Mouse (Mus musculus): Measurements from ENCODE around the gene Col6a5. TPM values are rescaled to one million over a fixed set of nuclear protein-coding genes. Genes with fewer than 3 reads are reported as not detected.

Col6a5 gene
- polyA plus RNA-seq, 1 experiment from 2014 or later, result not detected

- no peaks in the 10 kb centered on the region for H3K27me3 ChIP-seq (ENCODE audit: insufficient read depth, poor library complexity, severe bottlenecking)
- WGBS, result 76% methylated on average over 4 of the region's 4 CpGs
- no peak for DNase-seq (ENCODE audit: low spot score)
- H3K4me3 ChIP-seq, result no peak overlapping the region
- H3K4me1 ChIP-seq, result peaks cover 8% of the 10 kb centered on the region
- H3K36me3 ChIP-seq, result no peaks in the 10 kb centered on the region
- H3K27ac ChIP-seq, result no peak overlapping the region
- H3K9me3 ChIP-seq, result no peaks in the 10 kb centered on the region
Observed at GRCm38 (mm10) chr9:105838396-105839146, 121.9 kb downstream of the Col6a5 start.

GRCm38 (mm10) chr9:105835587-105835986, 124.9 kb downstream of the Col6a5 start:
- Histone ChIP-seq H3K4me3 (peak overlapping the region; percentile 22; the same call in 1 of the 2 replicates), H3K4me1 (peaks cover 8% of the 10 kb centered on the region), H3K27me3 (ENCODE audit: insufficient read depth, poor library complexity, severe bottlenecking) (no peaks in the 10 kb centered on the region), H3K36me3 (no peaks in the 10 kb centered on the region), H3K9me3 (no peaks in the 10 kb centered on the region), H3K27ac (peak overlapping the region; percentile 47; the same call in 1 of the 2 replicates)
- 41% methylated on average over 7 of the region's 7 CpGs for WGBS
- DNase-seq (ENCODE audit: low spot score), result no peak

GRCm38 (mm10) chr9:105834799-105835198, 125.6 kb downstream of the Col6a5 start:
- 58% methylated on average over 4 of the region's 4 CpGs for WGBS
- no peak overlapping the region for H3K4me3 ChIP-seq
- H3K4me1 ChIP-seq, result peaks cover 8% of the 10 kb centered on the region
- no peaks in the 10 kb centered on the region for H3K9me3 ChIP-seq
- DNase-seq (ENCODE audit: low spot score), result no peak
- H3K27me3 ChIP-seq (ENCODE audit: insufficient read depth, poor library complexity, severe bottlenecking), result peaks cover under 1% of the 10 kb centered on the region; the same call in 1 of the 2 replicates
- H3K36me3 ChIP-seq, result no peaks in the 10 kb centered on the region
- H3K27ac ChIP-seq, result no peak overlapping the region

DNA sequence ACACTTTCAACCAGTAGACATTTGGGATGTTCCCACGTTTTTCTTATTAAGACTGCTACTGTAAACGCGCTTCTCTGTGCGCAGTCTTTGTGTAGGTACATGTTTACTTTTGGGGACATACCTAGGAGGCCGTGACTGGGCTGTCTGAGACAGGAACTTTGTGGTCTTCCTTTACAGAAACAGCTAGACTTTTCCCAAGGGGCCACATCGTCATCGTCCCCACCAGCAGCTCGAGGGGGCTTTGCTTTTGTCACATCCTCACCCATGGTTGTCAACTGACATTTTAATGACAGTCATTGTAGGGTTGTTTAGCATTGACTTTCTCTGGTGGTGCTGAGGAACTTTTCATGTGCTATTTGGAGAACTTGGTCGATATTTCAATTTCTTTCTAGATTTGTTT, 129.2 kb downstream of the Col6a5 start:
- Histone ChIP-seq H3K9me3 (no peaks in the 10 kb centered on the region), H3K4me3 (no peak overlapping the region), H3K27me3 (ENCODE audit: insufficient read depth, poor library complexity, severe bottlenecking) (peaks cover 35% of the 10 kb centered on the region), H3K36me3 (no peaks in the 10 kb centered on the region), H3K27ac (no peak overlapping the region), H3K4me1 (peaks cover 13% of the 10 kb centered on the region)
- 83% methylated on average over 9 of the region's 9 CpGs for WGBS
- no peak for DNase-seq (ENCODE audit: low spot score)

DNA sequence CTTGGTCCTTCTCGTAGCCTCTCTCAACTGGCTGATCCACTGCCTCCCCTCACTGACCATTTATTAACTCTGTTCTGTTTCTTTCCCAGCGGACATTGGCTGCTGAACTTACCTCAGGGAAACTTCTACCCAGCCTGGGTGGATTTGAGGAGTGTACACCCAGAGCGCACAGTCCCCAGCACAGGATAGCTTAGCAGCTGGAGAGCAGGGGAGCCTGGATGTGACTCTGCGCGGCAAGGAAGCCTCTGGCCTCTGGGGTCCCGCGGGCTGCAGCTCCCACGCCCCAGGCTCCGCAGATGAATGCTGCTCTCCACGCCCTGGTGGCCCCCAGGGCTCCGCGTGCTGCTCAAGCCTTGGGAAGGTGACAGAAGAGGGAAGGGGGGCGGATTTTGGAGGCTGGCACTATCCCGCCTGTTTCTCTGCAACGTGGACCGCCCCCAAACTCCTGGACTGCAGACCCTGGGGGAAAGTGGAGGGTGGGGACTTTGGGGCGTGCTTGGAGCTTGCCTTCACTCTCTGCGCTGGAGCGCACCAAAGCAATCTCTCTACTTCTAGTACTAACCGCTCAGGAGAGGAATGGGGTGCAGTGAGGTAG, 132.6 kb downstream of the Col6a5 start, which contains the start of gene Col6a6:
Gene Col6a6, minus strand, starts transcription at position 370 of the 595 bp plus-strand sequence.
- Histone ChIP-seq H3K27ac (no peak within 1 kb of the TSS; the same call in 1 of the 2 replicates), H3K4me1 (peaks cover 5% of the 10 kb centered on the region; the same call in 1 of the 2 replicates), H3K9me3 (no peaks in the 10 kb centered on the region), H3K4me3 (peak within 1 kb of the TSS; percentile 43), H3K36me3 (no peaks in the 10 kb centered on the region), H3K27me3 (ENCODE audit: insufficient read depth, poor library complexity, severe bottlenecking) (peaks cover 40% of the 10 kb centered on the region)
- WGBS, result 24% methylated on average over 20 of the region's 20 CpGs
- DNase-seq (ENCODE audit: low spot score), result no peak

DNA sequence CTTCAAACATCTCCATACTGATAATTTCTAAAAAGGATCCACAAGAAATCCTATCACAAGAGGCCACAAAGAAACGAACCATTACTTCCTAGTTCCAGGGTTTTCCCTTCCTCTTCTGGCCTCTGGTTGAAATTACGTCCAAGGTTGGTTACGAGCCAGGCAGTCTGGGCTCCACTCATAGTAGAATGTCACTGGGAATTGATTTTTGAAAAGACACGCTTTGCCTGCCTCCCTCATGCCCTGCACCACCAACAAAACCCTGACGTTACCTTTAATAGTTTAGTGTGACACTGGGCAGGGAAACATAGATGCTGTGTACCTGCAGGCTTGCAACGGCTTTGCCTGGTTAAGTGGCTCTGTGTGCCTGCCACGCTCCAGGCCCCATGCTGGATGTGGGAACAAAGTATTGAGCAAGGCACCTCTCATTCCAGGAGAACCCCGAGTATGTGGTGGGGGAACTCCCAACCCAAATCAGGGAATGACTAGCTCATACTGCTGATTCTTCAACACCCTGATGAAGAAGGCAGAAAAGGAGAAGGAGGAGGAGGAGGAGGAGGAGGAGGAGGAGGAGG, 133.3 kb downstream of the Col6a5 start:
- no peaks in the 10 kb centered on the region for H3K36me3 ChIP-seq
- 71% methylated on average over 8 of the region's 8 CpGs for WGBS
- H3K27me3 ChIP-seq (ENCODE audit: insufficient read depth, poor library complexity, severe bottlenecking), result peaks cover 40% of the 10 kb centered on the region
- H3K4me1 ChIP-seq, result peaks cover 5% of the 10 kb centered on the region; the same call in 1 of the 2 replicates
- no peaks in the 10 kb centered on the region for H3K9me3 ChIP-seq
- no peak for DNase-seq (ENCODE audit: low spot score)
- H3K4me3 ChIP-seq, result no peak overlapping the region
- H3K27ac ChIP-seq, result no peak overlapping the region

DNA sequence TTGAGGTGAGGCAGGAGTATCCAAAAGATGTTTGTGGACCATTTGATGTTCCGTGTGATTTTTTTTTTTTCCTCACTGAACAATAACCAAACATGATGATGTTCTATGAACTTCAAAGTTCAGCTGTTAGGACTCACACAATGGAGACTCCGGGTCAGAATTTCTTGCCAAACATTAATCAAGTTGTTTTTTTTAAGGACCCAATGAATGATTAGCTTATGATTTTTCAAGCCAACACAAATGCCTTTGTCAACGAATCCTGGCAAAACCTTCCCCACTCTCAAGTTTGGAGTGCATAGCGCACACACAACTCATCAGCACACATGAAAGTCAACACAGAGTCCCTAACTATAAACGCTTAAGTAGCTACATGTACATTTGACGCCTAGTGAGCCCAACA, 139.7 kb downstream of the Col6a5 start:
- Histone ChIP-seq H3K4me1 (no peaks in the 10 kb centered on the region), H3K4me3 (no peak overlapping the region), H3K27me3 (ENCODE audit: insufficient read depth, poor library complexity, severe bottlenecking) (peaks cover 16% of the 10 kb centered on the region), H3K27ac (no peak overlapping the region), H3K36me3 (no peaks in the 10 kb centered on the region), H3K9me3 (no peaks in the 10 kb centered on the region)
- 85% methylated on average over 6 of the region's 6 CpGs for WGBS
- DNase-seq (ENCODE audit: low spot score), result no peak

GRCm38 (mm10) chr9:105819155-105819709, 141.2 kb downstream of the Col6a5 start:
- 56% methylated on average over 29 of the region's 29 CpGs for WGBS
- H3K36me3 ChIP-seq, result no peaks in the 10 kb centered on the region
- no peaks in the 10 kb centered on the region for H3K9me3 ChIP-seq
- H3K27me3 ChIP-seq (ENCODE audit: insufficient read depth, poor library complexity, severe bottlenecking), result peaks cover 16% of the 10 kb centered on the region
- no peak for DNase-seq (ENCODE audit: low spot score)
- no peak overlapping the region for H3K4me3 ChIP-seq
- H3K27ac ChIP-seq, result no peak overlapping the region
- no peaks in the 10 kb centered on the region for H3K4me1 ChIP-seq

- DNase-seq (ENCODE audit: low spot score), result no peak
- Histone ChIP-seq H3K27me3 (ENCODE audit: insufficient read depth, poor library complexity, severe bottlenecking) (peaks cover 12% of the 10 kb centered on the region), H3K4me3 (no peak overlapping the region), H3K27ac (no peak overlapping the region), H3K9me3 (no peaks in the 10 kb centered on the region), H3K36me3 (no peaks in the 10 kb centered on the region), H3K4me1 (no peaks in the 10 kb centered on the region)
- 81% methylated on average over 5 of the region's 5 CpGs for WGBS
Observed at GRCm38 (mm10) chr9:105814436-105814835, 146.0 kb downstream of the Col6a5 start.

GRCm38 (mm10) chr9:105811458-105811857, 149.0 kb downstream of the Col6a5 start:
- H3K27ac ChIP-seq, result no peak overlapping the region
- WGBS, result 77% methylated on average over 7 of the region's 7 CpGs
- no peak for DNase-seq (ENCODE audit: low spot score)
- no peaks in the 10 kb centered on the region for H3K27me3 ChIP-seq (ENCODE audit: insufficient read depth, poor library complexity, severe bottlenecking)
- H3K36me3 ChIP-seq, result no peaks in the 10 kb centered on the region
- H3K4me3 ChIP-seq, result no peak overlapping the region
- no peaks in the 10 kb centered on the region for H3K4me1 ChIP-seq
- H3K9me3 ChIP-seq, result no peaks in the 10 kb centered on the region

GRCm38 (mm10) chr9:105808920-105809505, 151.4 kb downstream of the Col6a5 start:
- WGBS, result 80% methylated on average over 17 of the region's 17 CpGs
- DNase-seq (ENCODE audit: low spot score), result no peak
- Histone ChIP-seq H3K27me3 (ENCODE audit: insufficient read depth, poor library complexity, severe bottlenecking) (no peaks in the 10 kb centered on the region), H3K36me3 (no peaks in the 10 kb centered on the region), H3K27ac (no peak overlapping the region), H3K9me3 (no peaks in the 10 kb centered on the region), H3K4me1 (no peaks in the 10 kb centered on the region), H3K4me3 (no peak overlapping the region)
